Mouse (Mus musculus) splenic B cell, adult 2 months (primary cell): ENCODE measurements around the gene Olfr201.
"Not testable (repeated sequence)": the region's sequence is repeated elsewhere in the genome, so short reads cannot be mapped to it uniquely, and the experiment has no call there.

Experiments
- DNase-seq: peaks from one replicate; pipeline ENCODE4 v3.0.0-alpha.2; 2011; ENCODE audit warnings: low read depth, low spot score
- H3K27me3 ChIP-seq: 2 replicates; pipeline ENCODE4 v1.6.1; 2012; ENCODE audit warnings: mild to moderate bottlenecking, low read length, moderate library complexity, mixed read lengths; ENCODE audit not compliant: control insufficient read depth, poor library complexity, insufficient read depth, severe bottlenecking
- H3K36me3 ChIP-seq: 2 replicates; pipeline ENCODE4 v1.6.1; 2012; ENCODE audit warnings: mild to moderate bottlenecking, low read length, moderate library complexity, mixed read lengths; ENCODE audit not compliant: control insufficient read depth, poor library complexity, insufficient read depth, severe bottlenecking

The Olfr201 gene

DNA sequence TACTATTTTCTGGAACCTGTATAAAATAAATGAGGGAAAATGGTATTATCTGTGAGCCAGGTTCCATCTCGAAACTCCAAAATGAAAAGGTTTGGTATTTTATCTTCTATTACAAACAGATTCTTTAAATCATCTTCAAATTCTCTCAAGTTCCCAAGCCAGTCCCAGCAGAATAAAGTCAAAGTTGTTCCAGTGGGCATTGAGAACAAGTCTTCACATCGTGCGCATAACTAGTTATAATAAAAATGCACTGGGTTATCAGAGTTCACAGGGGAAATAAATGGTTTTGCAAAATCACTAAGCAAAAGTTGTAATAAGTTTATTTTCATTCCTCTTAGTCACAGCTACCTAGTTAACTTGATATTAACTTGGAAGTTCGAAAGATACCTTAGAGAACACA is at the start of gene Olfr201:
Gene Olfr201 (minus strand): TSS at position 101 of the 400 bp plus-strand sequence.
- DNase-seq: not testable (repeated sequence)

DNA sequence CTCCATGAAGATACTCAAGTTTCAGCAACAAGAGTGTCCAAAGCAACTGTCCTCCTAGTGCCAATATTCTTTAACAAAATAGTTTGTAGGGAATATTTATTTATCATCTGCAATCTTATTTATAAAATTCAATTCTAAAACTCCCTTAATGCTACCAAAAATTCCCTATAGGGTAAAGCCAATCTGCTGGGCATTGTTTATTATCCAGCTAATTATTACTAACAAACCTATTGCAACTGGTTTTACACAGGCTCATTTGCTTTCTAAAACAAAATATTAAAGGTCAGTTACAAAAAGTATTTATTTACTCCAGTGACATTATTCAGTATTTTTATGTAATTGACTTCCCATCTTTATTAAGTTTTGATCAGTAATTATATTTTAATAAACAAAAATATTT is 45.7 kb upstream of the Olfr201 start, which contains the start of gene Olfr204:
Gene Olfr204 (minus strand): TSS at position 101 of the 400 bp plus-strand sequence.
- Histone ChIP-seq H3K27me3 (no peaks in the 10 kb centered on the region), H3K36me3 (no peaks in the 10 kb centered on the region)
- no peak for DNase-seq

More for the DNA sequence above, at the start of gene Olfr201:
- H3K27me3 ChIP-seq, H3K36me3 ChIP-seq: not testable (repeated sequence)

DNA sequence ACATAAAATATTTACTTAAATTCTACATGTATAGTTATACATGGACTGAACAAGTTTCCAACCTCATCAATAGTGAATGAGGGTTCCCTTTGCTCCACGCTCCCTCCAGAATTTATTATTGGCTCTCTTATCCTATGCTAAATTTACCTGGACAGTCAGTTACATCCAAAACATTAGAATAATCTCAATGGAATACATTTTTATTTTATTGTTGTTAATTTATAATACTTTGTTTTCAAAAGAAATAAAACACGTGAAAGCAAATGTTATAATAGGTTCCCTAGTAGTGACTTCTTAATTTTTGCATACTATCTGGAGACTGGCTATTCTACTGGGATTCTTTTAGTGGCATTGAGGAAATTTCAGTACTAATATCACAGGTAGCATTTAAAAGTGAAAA is 26.1 kb upstream of the Olfr201 start, which contains the start of gene Olfr203:
Gene Olfr203 (plus strand): TSS at position 301 of the 400 bp plus-strand sequence.
- no peaks in the 10 kb centered on the region for H3K27me3 ChIP-seq

DNA sequence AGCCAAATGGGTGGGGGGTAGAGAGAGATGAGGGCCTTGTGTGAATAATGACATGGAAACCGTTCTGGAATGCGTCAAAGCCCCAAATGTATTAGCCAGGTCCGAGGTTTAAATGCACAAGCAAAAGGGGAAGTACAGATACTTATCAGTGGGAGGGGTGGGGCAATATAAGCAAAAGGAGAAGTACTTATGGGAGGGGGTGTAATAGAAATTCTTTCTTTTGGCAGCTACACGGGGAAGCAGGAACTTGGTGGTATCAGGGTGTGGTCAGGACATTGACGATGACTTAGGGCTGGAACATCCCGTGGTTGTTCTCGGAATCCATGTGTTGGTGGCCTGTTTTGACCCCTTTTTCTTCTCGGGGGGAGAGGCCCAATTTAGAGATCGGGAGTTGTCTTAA is 15.1 kb upstream of the Olfr201 start:
- not testable (repeated sequence) for H3K36me3 ChIP-seq, H3K27me3 ChIP-seq, DNase-seq

More for the DNA sequence above, 26.1 kb upstream of the Olfr201 start, which contains the start of gene Olfr203:
- no peak for DNase-seq
- H3K36me3 ChIP-seq: no peaks in the 10 kb centered on the region

DNA sequence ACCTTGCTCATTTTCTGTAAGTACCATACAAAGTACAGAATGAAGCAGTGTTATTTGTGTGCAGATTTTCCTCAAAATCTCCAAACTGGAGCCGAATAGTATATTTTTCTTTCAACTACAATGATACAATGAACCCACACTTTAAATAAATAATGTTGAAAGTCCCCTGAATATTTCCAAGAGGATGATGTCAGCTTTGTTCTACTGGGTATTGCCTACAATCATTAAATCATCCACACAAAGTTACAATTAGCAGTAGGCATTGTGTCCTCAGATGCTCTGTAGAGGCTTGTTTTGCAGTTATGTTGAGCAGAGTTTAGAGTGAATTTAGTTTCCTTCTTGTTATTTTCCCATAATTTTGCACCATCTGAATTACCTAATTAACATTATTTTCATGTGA is 14.3 kb upstream of the Olfr201 start, which contains the start of gene Olfr202:
Gene Olfr202 (minus strand): TSS at position 101 of the 400 bp plus-strand sequence.
- no peak for DNase-seq
- H3K27me3 ChIP-seq: no peaks in the 10 kb centered on the region
- H3K36me3 ChIP-seq: no peaks in the 10 kb centered on the region

DNA sequence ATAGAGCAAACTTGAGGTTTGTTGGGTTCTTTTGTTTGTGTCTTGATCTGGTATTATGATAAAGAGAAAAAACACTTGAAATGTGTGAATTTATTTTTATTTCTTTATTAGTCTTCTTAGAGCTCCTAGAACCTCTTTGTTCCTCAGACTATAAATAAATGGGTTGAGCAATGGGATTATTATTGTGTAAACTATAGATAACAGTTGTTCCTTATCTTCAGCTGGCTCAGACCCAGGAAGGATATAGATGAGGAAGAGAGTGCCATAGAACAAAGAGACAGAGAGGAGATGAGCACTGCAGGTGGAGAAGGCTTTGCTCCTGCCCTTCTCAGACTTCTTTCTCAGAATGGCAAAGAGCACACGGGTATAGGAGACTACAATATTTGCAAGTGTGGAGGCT is 11.0 kb upstream of the Olfr201 start:
- H3K36me3 ChIP-seq: no peaks in the 10 kb centered on the region
- no peak for DNase-seq
- no peaks in the 10 kb centered on the region for H3K27me3 ChIP-seq

DNA sequence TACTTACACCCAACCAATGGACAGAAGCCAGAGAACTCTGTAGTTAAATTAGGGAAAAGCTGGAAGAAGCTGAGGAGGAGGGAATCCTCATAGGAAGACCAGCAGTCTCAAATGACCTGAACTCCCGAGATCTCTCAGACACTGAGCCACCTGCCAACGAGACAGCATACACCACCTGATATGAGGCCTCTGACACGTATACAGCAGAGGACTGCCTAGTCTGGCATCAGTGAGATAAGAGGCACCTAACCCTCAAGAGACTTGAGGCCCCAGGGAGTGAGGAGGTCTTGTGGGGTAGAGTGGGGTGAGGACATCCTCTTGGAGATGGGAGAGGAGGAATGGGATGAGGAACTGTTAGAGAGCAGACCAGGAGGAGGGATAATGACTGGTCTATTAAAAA is 8.1 kb upstream of the Olfr201 start:
- Histone ChIP-seq H3K27me3 (no peaks in the 10 kb centered on the region), H3K36me3 (no peaks in the 10 kb centered on the region)
- DNase-seq: no peak

DNA sequence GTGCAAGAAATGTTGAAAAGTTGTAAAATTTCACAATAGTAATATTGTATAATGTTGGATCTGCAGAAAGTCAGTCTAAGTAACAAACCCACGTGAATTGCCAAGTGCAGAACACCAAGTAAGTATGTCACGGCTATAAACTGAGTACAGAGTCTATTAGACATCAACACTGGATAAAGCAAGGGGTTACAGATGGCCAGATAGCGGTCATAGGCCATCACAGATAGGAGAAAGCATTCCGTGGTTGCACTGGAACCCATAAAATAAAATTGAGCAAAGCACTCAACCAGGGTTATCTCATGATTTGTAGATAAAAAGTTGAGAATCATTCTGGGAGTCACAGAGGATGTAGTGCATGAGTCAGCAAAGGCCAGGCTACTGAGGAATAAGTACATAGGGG is 3.3 kb downstream of the Olfr201 start:
- not testable (repeated sequence) for DNase-seq, H3K36me3 ChIP-seq, H3K27me3 ChIP-seq

DNA sequence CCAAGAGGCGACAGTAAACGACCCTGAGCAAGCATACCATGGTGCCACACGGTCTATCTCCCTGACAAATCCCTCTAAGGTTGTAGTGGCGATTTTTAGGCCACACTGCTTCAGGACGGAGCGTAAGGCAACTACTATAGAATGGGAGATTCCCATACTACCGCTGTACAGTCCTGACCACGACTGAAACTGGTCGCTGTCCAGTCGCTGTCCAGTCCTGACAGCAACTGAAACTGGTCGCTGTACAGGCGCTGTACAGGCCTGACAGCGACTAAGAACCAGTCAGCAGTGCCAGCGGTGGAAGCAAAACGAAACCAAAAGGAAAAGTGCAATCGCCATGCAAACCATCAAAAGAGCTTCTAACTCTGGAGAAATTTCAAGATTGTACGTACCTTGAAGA is 22.7 kb downstream of the Olfr201 start:
- Histone ChIP-seq H3K27me3 (no peaks in the 10 kb centered on the region), H3K36me3 (no peaks in the 10 kb centered on the region)
- no peak for DNase-seq

DNA sequence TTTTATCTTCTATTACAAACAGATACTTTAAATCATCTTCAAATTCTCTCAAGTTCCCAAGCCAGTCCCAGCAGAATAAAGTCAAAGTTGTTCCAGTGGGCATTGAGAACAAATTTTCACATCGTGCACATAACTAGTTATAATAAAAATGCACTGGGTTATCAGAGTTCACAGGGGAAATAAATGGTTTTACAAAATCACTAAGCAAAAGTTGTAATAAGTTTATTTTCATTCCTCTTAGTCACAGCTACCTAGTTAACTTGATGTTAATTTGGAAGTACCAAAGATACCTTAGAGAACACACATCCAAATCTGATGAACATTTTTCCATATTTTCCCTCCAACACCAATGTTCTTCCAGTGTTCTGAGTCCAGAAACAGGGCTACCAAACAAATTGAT is 52.8 kb downstream of the Olfr201 start, which contains the start of gene Olfr199:
Gene Olfr199 (minus strand): TSS at position 101 of the 400 bp plus-strand sequence.
- H3K36me3 ChIP-seq, DNase-seq, H3K27me3 ChIP-seq: not testable (repeated sequence)

DNA sequence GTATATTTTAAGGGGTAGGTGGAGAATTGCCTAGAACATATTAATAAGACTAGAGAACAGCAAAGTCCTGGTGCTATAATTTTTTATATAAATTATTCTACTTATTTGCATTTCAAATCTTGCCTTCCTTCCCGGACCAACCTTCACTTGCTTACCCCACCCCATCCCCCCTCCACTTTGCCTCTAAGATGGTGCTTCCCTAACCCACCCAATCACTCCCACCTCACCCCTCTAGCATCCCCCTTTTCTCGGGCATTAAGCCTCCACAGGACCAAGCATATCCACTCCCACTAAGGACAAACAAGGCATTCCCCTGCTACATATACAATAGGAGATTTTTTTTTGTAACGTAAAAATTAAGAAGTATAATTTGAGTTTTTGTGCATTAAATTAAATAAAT is 54.6 kb downstream of the Olfr201 start:
- not testable (repeated sequence) for DNase-seq

More for the DNA sequence above, 54.6 kb downstream of the Olfr201 start:
- H3K27me3 ChIP-seq, H3K36me3 ChIP-seq: not testable (repeated sequence)
